Mouse (Mus musculus) embryonic facial prominence, embryonic 13.5 days (tissue): ENCODE data around the gene Rpl10a. TPM values are rescaled to one million over a fixed set of nuclear protein-coding genes. Genes with fewer than 3 reads are reported as not detected.
"Not testable (repeated sequence)": the region's sequence is repeated elsewhere in the genome, so short reads cannot be mapped to it uniquely, and the experiment has no call there.

Experiments used
- ATAC-seq: fragments of 200-750 bp; cut with Nextera tagmentation; 2 replicates; pipeline ENCODE4 v1.8.0; 2017; ENCODE audit warnings: low read depth; ENCODE audit not compliant: insufficient number of reproducible peaks, insufficient read depth, low FRiP score, low TSS enrichment
- H3K27ac ChIP-seq: fragments of 300-500 bp; sonication (generic); 2 replicates; pipeline ENCODE4 v1.5.1; 2015; ENCODE audit warnings: moderate library complexity, mild to moderate bottlenecking, inconsistent platforms
- H3K27me3 ChIP-seq: fragments of 300-500 bp; sonication (generic); 2 replicates; pipeline ENCODE4 v1.6.1; 2015; ENCODE audit warnings: mild to moderate bottlenecking, inconsistent platforms
- H3K36me3 ChIP-seq: fragments of 300-500 bp; sonication (generic); 2 replicates; pipeline ENCODE4 v1.6.1; 2015; ENCODE audit warnings: mild to moderate bottlenecking, inconsistent platforms
- H3K4me1 ChIP-seq: fragments of 300-500 bp; sonication (generic); 2 replicates; pipeline ENCODE4 v1.6.1; 2015; ENCODE audit warnings: inconsistent platforms
- H3K4me2 ChIP-seq: fragments of 300-500 bp; sonication (generic); 2 replicates; pipeline ENCODE4 v1.6.1; 2015; ENCODE audit warnings: moderate library complexity, mild to moderate bottlenecking, inconsistent platforms
- H3K4me3 ChIP-seq: fragments of 300-500 bp; sonication (generic); 2 replicates; pipeline ENCODE4 v1.5.1; 2015; ENCODE audit warnings: mild to moderate bottlenecking, inconsistent platforms
- H3K9ac ChIP-seq: fragments of 300-500 bp; sonication (generic); 2 replicates; pipeline ENCODE4 v1.6.1; 2015; ENCODE audit warnings: mild to moderate bottlenecking, inconsistent platforms
- H3K9me3 ChIP-seq: fragments of 300-500 bp; sonication (generic); 2 replicates; pipeline ENCODE4 v1.6.1; 2016; ENCODE audit warnings: inconsistent platforms
- WGBS: fragments of 180-500 bp; shearing (Covaris S2); methylation state at CpG from one replicate; pipeline ENCODE4 v1.1.7; 2015; ENCODE audit warnings: mixed read lengths; 5-methylcytosine and 5-hydroxymethylcytosine counted together
- polyA plus RNA-seq: library from polyadenylated mRNA; unstranded; fragments of >200 nt; fragmentation: Nextera tagmentation; extraction: Ambion mirVana; gene quantifications from 2 replicates; pipeline ENCODE4 v1.2.1, GENCODE M21; 2015

Gene Rpl10a
- polyA plus RNA-seq, 1 experiment from 2014 or later, result 701 TPM

DNA sequence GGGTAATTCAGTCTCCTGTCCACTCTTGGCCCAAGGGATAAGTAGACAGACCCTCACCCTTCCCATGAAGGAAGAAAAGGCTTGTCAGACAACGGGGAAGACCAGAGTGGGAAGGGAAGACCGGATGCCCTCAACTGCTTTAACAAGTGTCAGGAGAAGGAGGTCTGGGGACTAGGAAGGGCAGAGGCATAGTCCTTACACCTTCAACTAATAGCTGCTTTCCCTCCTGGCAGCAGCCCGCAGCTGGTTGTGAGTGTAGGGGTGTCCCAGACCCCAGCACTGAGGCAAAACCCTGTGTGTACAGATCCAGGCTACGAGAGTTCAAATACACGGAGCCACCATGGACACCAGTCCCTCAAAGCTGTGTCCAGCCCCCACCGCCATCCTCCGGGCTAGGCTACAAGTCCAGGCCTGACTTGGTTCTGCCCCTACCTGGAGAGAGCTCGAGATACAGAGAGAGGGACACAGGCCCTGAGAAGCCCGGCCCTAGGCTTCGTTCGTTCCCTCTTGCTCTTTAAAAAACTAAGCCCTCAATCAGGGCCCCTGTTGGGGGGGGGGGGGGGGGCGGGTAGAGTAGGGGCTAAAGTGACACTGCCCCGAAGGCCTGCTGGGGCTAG is 21.1 kb downstream of the Rpl10a start:
- WGBS, result 5% methylated on average over 11 of the region's 13 CpGs
- ATAC-seq, result no peak
- no peaks in the 10 kb centered on the region for H3K36me3 ChIP-seq
- H3K9me3 ChIP-seq, result no peaks in the 10 kb centered on the region
- no peaks in the 10 kb centered on the region for H3K27me3 ChIP-seq
- H3K4me3 ChIP-seq, result peak overlapping the region; percentile 94
- peaks cover 65% of the 10 kb centered on the region for H3K4me1 ChIP-seq
- peak overlapping the region; percentile 97 for H3K9ac ChIP-seq
- peak overlapping the region; percentile 81 for H3K4me2 ChIP-seq
- H3K27ac ChIP-seq, result peak overlapping the region; percentile 100

- peak overlapping the region; percentile 97 for H3K9ac ChIP-seq
- under 1% methylated on average over 48 of the region's 54 CpGs for WGBS
- ATAC-seq, result peak; percentile 2; the same call in 1 of the 2 replicates
- peaks cover 59% of the 10 kb centered on the region for H3K4me1 ChIP-seq
- peak overlapping the region; percentile 81 for H3K4me2 ChIP-seq
- peak overlapping the region; percentile 94 for H3K4me3 ChIP-seq
- peak overlapping the region; percentile 100 for H3K27ac ChIP-seq
- no peaks in the 10 kb centered on the region for H3K9me3 ChIP-seq
- H3K27me3 ChIP-seq, result no peaks in the 10 kb centered on the region
- H3K36me3 ChIP-seq, result no peaks in the 10 kb centered on the region
Measured at GRCm38 (mm10) chr17:28349901-28350465, 21.7 kb downstream of the Rpl10a start.

DNA sequence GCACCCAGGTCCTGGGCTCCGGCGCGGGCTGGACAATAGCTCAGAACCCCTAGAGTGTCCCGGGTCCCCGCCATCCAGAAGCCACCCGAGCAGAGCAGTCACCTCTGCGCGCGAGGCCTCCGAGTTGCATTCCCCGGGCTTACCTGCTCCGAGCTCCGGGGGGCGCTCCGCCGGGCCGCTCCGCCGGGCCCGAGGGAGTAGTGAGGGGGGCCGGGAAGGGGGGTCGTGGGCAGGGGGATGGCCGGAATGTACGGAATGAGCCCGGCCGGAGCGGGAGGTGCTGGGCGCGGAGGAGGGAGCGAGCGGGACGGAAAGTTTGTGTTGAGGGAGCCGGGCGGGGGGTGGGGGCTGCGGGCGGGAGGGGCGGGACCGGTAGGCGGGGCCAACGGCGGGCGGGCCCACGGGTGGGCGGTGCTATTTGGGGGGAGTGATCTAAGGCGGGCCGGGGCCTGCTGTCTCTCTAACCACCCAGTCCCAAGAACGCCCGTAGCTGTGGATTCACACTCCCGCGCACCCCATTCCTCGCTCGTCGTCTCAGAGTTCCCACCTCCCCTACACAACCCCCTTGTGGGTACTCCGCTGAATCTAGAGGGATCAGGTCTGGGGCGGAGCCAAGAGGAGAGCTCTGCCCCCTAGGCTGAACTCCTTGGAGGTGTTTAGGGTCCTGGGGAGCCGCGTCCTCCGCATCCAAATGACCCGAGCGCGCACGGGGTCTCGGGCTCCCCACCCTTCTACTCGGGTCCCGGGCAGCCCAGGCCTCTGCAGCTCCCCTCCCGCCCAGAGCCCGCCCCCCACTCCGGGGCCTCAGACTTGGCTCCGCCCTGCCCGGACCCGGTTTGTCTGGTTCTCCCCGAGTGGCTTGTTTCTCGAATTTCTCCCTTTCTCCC is 22.4 kb downstream of the Rpl10a start, which contains the start of gene Tead3:
TSS of gene Tead3 (minus strand) at position 352 of the 887 bp plus-strand sequence.
- WGBS, result under 1% methylated on average over 61 of the region's 73 CpGs
- H3K9ac ChIP-seq, result peak within 1 kb of the TSS; percentile 97
- peak within 1 kb of the TSS; percentile 100 for H3K27ac ChIP-seq
- peak; percentile 85 for ATAC-seq
- peak within 1 kb of the TSS; percentile 94 for H3K4me3 ChIP-seq
- H3K36me3 ChIP-seq, result no peaks in the 10 kb centered on the region
- peaks cover 52% of the 10 kb centered on the region for H3K4me1 ChIP-seq
- no peaks in the 10 kb centered on the region for H3K27me3 ChIP-seq
- peak within 1 kb of the TSS; percentile 81 for H3K4me2 ChIP-seq
- no peaks in the 10 kb centered on the region for H3K9me3 ChIP-seq

DNA sequence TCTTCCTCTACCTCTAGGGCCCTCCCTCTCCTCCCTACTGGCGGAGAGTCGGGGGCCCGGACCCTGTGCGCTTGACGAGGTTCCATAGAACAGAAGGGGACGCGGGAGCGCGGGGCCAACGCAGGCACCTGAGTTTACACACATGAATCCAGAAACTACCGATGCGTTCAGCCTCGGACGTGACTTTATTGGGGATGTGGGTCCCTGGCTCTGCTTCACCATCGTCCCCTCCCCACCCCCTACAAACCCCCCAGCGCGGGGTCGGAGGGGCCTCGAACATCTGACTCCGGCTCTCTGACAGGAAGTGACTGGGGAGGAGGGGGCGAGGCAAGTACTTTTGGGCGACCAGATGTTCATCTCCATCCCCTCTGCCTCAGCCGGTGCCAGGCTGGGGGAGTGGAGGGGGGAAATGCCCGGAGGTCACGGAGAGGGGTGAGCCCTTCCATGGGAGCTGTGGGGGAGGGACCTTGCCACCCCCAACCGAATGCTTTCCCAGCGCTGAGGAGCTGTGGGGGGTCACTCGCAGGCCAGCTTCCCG is 23.2 kb downstream of the Rpl10a start:
- no peaks in the 10 kb centered on the region for H3K9me3 ChIP-seq
- H3K4me1 ChIP-seq, result peaks cover 48% of the 10 kb centered on the region
- peak overlapping the region; percentile 97 for H3K9ac ChIP-seq
- no peaks in the 10 kb centered on the region for H3K36me3 ChIP-seq
- H3K4me3 ChIP-seq, result peak overlapping the region; percentile 94
- peak overlapping the region; percentile 100 for H3K27ac ChIP-seq
- no peaks in the 10 kb centered on the region for H3K27me3 ChIP-seq
- under 1% methylated on average over 29 of the region's 29 CpGs for WGBS
- peak overlapping the region; percentile 81 for H3K4me2 ChIP-seq
- peak; percentile 3; the same call in 1 of the 2 replicates for ATAC-seq

DNA sequence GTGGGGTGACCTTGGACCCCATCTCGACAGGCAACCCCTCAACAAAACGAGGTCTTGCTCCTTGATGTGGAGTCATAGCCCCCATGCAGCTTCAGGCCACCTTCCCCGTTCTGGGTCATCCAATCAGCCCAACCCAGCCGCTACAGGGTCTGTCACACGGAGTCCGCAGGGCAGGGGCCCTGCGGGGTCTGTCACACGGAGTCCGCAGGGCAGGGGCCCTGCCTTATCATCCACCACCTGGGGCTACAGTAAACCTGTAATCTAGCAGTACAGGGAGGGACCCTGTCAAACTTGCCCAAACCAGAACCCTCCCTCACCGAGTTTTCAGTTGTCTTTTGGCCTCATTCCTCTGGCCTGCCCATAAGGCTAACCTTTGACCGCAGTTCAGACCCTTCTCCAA is 23.7 kb downstream of the Rpl10a start:
- Histone ChIP-seq H3K4me2 (peak overlapping the region; percentile 81), H3K36me3 (no peaks in the 10 kb centered on the region), H3K27me3 (no peaks in the 10 kb centered on the region), H3K4me3 (peak overlapping the region; percentile 94), H3K9me3 (no peaks in the 10 kb centered on the region), H3K4me1 (peaks cover 43% of the 10 kb centered on the region), H3K9ac (peak overlapping the region; percentile 97), H3K27ac (peak overlapping the region; percentile 100)
- ATAC-seq, result no peak
- 15% methylated on average over 11 of the region's 11 CpGs for WGBS

GRCm38 (mm10) chr17:28355871-28356270 is 27.6 kb downstream of the Rpl10a start:
- Histone ChIP-seq H3K36me3 (no peaks in the 10 kb centered on the region), H3K4me1 (peaks cover 22% of the 10 kb centered on the region), H3K9me3 (no peaks in the 10 kb centered on the region), H3K4me3 (no peak overlapping the region), H3K9ac (no peak overlapping the region), H3K4me2 (no peak overlapping the region), H3K27ac (no peak overlapping the region), H3K27me3 (peaks cover 24% of the 10 kb centered on the region)
- WGBS, result 83% methylated on average over 12 of the region's 12 CpGs
- no peak for ATAC-seq

DNA sequence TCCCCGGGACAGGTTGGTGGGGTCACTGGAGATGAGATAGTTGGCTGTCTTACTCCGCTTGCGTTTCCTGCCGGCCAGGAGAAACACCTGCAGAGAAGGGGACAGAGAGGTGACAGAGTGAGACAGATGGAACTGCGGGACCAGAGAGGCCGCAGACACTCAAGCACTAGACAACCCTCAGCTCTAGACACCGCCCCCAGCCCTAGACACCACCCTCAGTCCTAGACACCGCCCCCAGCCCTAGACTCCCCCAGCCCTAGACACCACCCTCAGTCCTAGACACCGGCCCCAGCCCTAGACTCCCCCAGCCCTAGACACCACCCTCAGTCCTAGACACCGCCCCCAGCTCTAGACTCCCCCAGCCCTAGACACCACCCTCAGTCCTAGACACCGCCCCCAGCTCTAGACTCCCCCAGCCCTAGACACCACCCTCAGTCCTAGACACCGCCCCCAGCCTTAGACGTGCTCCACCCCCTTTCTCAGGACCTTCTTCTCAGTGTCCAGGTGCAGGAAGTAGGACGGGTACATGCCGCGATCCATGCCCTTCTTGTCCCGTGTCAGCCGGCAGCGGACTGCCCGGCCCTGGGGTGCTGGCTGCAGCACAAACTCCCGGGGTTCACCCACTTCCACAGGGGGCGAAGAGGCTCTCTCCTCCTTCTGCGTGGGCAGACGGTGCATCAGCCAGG is 30.4 kb downstream of the Rpl10a start:
- H3K9me3 ChIP-seq, ATAC-seq, H3K9ac ChIP-seq, H3K36me3 ChIP-seq, H3K27ac ChIP-seq, H3K4me2 ChIP-seq, H3K4me3 ChIP-seq: not testable (repeated sequence)
- Histone ChIP-seq H3K4me1 (peaks cover 24% of the 10 kb centered on the region), H3K27me3 (peaks cover 33% of the 10 kb centered on the region)
- WGBS, result 15% methylated on average over 24 of the region's 24 CpGs

GRCm38 (mm10) chr17:28360531-28361277 is 32.4 kb downstream of the Rpl10a start:
- no peak overlapping the region for H3K27ac ChIP-seq
- 80% methylated on average over 9 of the region's 9 CpGs for WGBS
- no peak overlapping the region for H3K4me3 ChIP-seq
- no peaks in the 10 kb centered on the region for H3K36me3 ChIP-seq
- H3K9ac ChIP-seq, result no peak overlapping the region
- peaks cover 37% of the 10 kb centered on the region for H3K4me1 ChIP-seq
- ATAC-seq, result no peak
- no peaks in the 10 kb centered on the region for H3K9me3 ChIP-seq
- peaks cover 51% of the 10 kb centered on the region for H3K27me3 ChIP-seq
- H3K4me2 ChIP-seq, result no peak overlapping the region

DNA sequence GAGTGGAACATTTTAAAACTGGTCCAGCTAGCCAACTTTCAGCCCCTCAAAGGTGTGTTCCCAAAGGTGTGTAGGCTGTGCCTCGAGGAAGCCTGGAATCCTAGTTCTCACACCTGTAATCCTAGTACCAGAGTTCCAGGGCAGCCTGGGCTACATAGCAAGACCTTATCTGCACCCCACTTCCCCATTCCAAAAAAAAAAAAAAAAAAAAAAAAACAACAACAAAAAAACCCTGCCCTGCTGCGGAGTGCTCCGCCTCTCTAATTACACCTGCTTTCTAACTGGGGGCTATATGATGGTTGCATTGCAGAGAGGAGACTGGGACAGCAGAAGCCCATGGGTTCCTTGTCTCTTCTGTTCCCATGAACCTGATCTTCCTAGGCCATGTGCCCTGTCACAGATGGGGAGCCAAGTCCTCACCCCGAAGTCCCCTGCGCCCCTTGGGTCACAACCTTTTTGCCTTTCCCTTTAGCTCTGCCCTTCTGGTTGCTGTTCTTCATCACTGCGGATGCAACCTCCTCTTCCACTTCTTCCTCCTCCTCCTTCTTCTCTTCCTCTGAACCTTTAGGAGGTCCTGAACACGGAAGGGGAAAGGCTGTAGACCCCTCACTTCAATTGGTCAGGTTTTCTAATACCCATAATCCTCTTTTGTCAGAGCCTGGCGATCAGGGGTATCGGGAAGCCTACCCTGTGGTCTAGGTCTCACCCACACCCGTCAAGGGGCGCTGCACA is 33.8 kb downstream of the Rpl10a start:
- H3K27me3 ChIP-seq, result peaks cover 56% of the 10 kb centered on the region
- WGBS, result 33% methylated on average over 11 of the region's 11 CpGs

More for the DNA sequence above, 33.8 kb downstream of the Rpl10a start:
- H3K9ac ChIP-seq, result peak overlapping the region; percentile 64
- H3K9me3 ChIP-seq, result no peaks in the 10 kb centered on the region
- H3K36me3 ChIP-seq, result no peaks in the 10 kb centered on the region
- H3K4me1 ChIP-seq, result peaks cover 34% of the 10 kb centered on the region
- H3K4me3 ChIP-seq, result peak overlapping the region; percentile 39
- ATAC-seq, result no peak
- peak overlapping the region; percentile 40; the same call in 1 of the 2 replicates for H3K27ac ChIP-seq
- peak overlapping the region; percentile 77 for H3K4me2 ChIP-seq
